Mouse (Mus musculus) small intestine, adult 2 months (tissue): ENCODE results near the gene Ankrd22.

Source experiments
- CTCF ChIP-seq: fragments of 200-500 bp; IDR thresholded peaks from 2 replicates; pipeline ENCODE4 v1.5.1; 2012; ENCODE audit warnings: low read depth, mild to moderate bottlenecking, control low read depth, inconsistent platforms, low read length, moderate library complexity, mixed read lengths; ENCODE audit not compliant: insufficient replicate concordance, insufficient read length; ENCODE audit errors: extremely low read depth
- POLR2A ChIP-seq: fragments of 200-500 bp; IDR thresholded peaks from 2 replicates; pipeline ENCODE4 v1.6.1; 2012; ENCODE audit warnings: low read depth, mild to moderate bottlenecking, control low read depth, inconsistent platforms, low read length, moderate library complexity

GRCm38 (mm10) chr19:34209930-34210581 lies 44.2 kb upstream of the Ankrd22 start:
- no peak for TF ChIP-seq POLR2A
- TF ChIP-seq CTCF, result no peak
